Mouse (Mus musculus) Patski (cell line): ENCODE results near the gene Bcan. TPM values are rescaled to one million over a fixed set of nuclear protein-coding genes. Genes with fewer than 3 reads are reported as not detected.
A peak's percentile ranks its signal among the peaks of the same experiment; 100 is the strongest.

Source experiments
- ATAC-seq: fragments of 100-300 bp; one replicate; pipeline ENCODE4 v1.8.0; 2021
- CTCF ChIA-PET: fragments of 350-600 bp; sonication (Branson Sonifier 250); formaldehyde crosslinking; loops from one replicate; lab custom pipeline; 2022; ENCODE audit warnings: inconsistent platforms; lab: Charles Lee
- POLR2A ChIA-PET: fragments of 350-600 bp; sonication (Branson Sonifier 250); formaldehyde crosslinking; loops from one replicate; lab custom pipeline; 2022; ENCODE audit warnings: antibody characterized with exemption, inconsistent platforms; lab: Charles Lee
- DNase-seq: peaks from one replicate; pipeline ENCODE4 v3.0.0-alpha.2; 2011; ENCODE audit warnings: low read depth, low spot score
- H3K27me3 ChIP-seq: fragments of 371-371 bp; one replicate; pipeline ENCODE4 v1.5.1; 2021
- CTCF ChIP-seq: fragments of 100-300 bp; IDR thresholded peaks from one replicate; pipeline ENCODE4 v1.5.1; 2021
- in situ Hi-C: fragments of 300-500 bp; cut with MboI; formaldehyde crosslinking; loops from 3 replicates; pipeline ENCODE4 v1.11.1; 2018; ENCODE audit warnings: low pct_unique_long_range_greater_than_20kb, mixed read lengths
- polyA plus RNA-seq: library from polyadenylated mRNA; unstranded; gene quantifications from one replicate; pipeline ENCODE4 v1.2.3, GENCODE M21; 2021

Gene Bcan
- polyA plus RNA-seq, 1 experiment from 2014 or later = 0.28 TPM

DNA sequence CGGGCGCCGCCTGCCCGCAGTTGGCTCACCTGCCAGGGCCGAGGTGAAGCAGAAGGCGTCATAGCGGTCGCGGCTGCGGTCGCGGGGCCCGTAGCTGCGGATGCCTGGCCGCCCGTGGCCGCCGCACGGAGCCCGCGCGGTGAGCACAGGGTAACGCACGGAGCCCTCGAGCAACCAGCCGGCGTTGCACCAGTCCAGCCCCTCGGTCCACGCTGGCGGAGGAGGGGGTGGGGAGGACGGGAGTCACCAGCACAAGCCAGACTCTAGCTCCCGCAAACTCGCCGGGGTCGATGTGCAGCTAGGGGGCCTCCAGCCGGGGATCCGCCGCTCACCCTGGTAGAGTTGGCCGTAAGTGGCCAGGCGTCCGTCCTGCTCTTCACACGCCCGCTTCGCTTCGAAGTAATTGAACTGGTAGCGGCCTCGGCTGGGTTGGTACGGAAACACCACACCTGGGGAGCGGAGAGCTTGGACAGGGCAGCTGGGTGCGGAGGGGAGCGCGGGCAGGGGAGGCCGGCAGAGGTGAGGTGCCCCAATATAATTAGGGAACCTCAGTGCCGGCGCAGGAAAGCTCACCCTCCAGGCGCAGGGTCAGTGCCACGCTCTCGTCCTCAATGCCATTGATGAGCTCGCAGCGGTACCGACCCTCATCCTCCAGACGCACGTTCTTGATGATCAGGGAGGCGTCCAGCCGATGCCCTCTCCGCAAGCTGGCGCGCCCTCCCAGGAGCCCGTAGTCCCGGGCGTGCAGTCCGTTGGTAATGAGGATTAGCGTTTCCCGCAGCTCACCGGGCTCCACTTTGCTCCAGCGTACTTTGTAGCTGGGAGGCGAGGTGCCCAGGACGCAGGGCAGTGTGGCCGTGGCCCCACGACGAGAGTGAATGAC, 23.4 kb upstream of the Bcan start:
- no peak for TF ChIP-seq CTCF
- CTCF ChIA-PET = interaction anchor here (0.8 to 4.1 kb wide), 4 partner anchors 9 to 52 kb away, joined by 3 to 25 read pairs (median 3); partner anchors contain the start of gene Nes
- peaks cover 68% of the 10 kb centered on the region for H3K27me3 ChIP-seq
- ATAC-seq (no peak), DNase-seq (no peak)
- POLR2A ChIA-PET = interaction anchor here (0.5 to 0.6 kb wide), 2 partner anchors 14 to 73 kb away, joined by 3 read pairs; no protein-coding TSS in a partner anchor
- in situ Hi-C loops = no loop called here

DNA sequence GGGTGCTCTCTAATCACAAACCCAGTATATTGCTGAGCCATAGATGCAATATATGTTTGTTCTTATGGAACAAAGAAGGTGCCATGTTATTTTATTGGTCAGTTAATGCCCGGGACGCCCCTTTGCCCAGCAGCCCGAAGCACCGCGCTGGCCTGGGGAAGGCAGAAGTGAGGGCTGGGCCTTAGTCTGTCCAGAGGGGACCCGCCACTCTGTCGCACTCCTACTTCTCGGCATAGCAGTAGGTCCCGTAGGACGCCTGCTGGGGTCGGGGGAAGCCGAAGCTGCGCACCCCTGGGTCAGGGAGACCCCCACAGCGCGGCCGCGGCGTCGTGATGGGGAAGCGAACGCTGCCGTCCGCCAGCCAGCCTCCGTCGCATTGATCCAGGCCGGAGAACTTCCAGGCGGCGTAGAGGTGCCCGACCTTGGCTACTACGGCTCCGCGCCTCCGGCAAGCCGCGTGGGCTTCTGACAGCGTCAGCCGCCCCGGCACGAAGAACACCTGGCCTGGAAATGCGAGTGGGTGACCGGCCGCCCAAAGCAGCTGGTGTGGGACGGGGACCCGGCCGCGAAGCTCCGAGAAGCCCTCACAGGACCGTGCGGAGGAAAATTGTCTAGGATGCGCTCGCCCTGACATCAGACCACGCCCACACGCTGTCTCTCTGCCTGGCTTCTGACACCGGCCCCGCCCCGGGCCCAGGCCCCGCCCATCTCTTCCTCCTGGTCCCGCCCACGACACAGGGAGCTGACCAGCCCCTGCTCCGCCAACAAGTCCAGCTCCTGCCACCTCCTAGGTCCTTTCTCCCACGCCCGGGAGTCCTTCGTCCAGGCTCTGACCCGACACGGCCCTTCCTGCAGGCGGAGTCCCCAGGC, 22.5 kb upstream of the Bcan start:
- peak; percentile 95 for ATAC-seq
- TF ChIP-seq CTCF = no peak
- peak; percentile 47 for DNase-seq
- peaks cover 75% of the 10 kb centered on the region for H3K27me3 ChIP-seq
- ChIA-PET POLR2A (no interaction called here), CTCF (interaction anchor here (0.8 to 4.1 kb wide), 2 partner anchors 12 to 52 kb away, joined by 3 to 25 read pairs; partner anchors contain the start of gene Nes)
- in situ Hi-C loops = no loop called here

DNA sequence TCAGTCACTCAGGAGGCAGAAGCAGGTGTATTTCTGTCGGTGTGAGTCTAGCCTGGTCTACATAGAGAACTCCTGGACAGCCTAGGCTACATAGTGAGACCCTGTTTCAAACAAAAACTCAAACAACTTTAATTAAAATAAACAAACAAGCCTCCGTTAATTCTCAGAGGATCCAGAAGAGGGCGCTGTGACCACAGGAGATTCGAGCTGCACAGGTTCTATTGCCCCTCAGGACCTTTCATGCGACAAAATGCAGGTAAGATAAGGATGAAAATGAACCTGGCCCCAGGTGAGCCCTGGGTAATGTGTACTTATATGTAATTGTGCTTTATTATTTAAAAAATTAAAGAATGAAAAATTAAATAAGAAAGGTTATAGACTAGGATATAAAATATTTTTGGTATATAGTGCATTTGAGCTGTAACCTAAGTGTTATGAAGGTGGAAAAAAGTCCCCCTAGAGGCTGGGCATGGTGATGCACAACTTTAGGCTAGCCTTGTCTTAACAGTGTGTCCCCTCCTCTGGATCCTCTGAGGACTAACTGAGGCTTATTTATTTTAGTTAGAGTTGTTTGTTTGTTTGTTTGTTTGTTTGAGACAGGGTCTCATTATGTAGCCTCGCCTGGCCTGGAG, 10.7 kb upstream of the Bcan start:
- ChIA-PET POLR2A (interaction anchor here (0.6 kb wide), 1 partner anchor 199 kb away, joined by 3 read pairs; no protein-coding TSS in a partner anchor), CTCF (interaction anchor here (0.6 to 5.7 kb wide), 16 partner anchors 10 to 194 kb away, joined by 3 to 67 read pairs (median 4); partner anchors contain the start of genes Bcan and Mef2d)
- ATAC-seq = no peak
- TF ChIP-seq CTCF = peak; percentile 88
- in situ Hi-C loops = loop anchor here (10.0 kb wide), 1 partner anchor 54 kb away; no protein-coding TSS in a partner anchor
- DNase-seq = no peak
- H3K27me3 ChIP-seq = peaks cover 30% of the 10 kb centered on the region

DNA sequence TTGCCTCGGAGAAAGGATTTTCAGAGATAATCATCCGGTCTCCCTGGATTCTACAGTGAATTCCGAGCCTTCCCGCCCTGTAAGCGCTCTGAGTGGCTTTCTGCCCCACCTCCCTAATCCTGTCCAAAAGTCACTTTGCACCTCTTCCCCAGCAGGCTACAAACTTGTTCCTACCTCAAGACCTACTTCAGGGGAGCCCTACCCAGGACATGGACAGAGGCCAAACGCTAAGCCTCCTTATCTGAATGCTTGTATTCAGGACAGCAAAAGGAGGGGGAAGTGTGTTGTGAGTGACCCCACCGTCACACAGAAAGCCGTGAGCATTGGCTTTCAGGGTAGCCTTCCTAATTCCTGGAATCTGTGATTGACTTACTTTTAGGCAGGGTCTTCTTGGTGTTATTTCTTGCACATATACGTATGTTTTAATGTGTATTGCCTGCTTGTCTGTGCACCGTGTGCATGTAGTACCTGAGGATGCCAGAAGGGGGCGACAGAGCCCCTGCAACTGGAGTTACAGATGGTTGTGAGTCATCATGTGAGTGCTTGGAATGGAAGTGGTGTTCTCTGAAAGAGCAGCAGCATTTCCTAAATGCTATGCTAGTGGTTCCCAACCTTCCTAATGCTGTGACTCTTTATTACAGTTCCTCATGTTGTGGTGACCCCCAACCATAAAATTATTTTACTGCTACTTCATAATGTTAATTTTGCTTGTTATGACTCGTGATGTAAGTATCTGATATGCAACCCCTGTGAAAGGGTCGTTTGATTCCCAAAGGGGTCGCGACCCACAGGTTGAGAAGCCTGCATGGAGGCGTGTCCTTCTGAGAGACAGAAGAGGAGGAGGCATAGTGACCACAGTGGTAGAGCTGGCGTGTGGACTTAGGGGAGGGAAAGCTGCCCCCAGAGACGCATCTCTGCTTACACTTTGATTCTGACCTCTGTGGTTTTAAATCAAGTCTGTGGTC, 6.1 kb upstream of the Bcan start:
- in situ Hi-C loops = no loop called here
- DNase-seq (no peak), ATAC-seq (no peak)
- POLR2A ChIA-PET = no interaction called here
- peaks cover 34% of the 10 kb centered on the region for H3K27me3 ChIP-seq
- CTCF ChIA-PET = interaction anchor here (0.9 to 5.7 kb wide), 4 partner anchors 20 to 76 kb away, joined by 3 to 67 read pairs (median 3); partner anchors contain the start of gene Iqgap3
- TF ChIP-seq CTCF = no peak

DNA sequence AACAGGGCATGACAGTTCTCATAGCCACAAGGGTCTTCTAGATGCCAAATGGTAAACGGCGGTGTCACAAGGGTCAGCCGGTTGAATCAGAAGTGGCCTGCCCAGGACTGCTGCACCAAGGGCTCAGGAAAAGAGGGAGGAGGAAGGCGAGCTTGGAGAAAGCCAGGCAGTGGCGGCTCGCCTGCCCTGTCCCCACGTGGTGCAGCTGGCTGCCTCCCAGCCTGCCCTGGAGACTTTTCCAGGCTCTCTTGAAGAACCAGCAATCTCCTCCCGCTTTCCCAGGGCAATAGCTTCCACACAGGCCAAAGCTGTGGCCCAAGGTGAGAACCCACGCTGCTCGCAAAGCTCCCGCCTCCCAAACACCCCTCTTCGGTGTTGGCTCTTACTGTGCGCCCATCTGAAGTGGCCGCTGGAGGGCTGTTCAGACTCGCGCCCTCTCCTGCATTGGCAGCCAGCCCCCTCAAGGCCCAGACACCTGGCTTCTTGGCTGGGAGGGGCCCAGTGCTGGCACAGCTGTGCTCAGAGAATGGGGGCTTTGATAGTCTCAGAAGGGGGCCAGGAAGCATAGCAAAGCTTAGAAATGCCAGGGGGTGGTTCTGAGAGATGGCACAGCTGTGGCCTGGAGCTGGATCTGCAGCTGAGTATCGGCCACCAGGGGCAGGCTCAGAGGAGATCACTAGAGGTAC, 2.4 kb upstream of the Bcan start:
- ChIA-PET CTCF (interaction anchor here (1.4 to 2.4 kb wide), 2 partner anchors 16 to 66 kb away, joined by 3 to 9 read pairs; no protein-coding TSS in a partner anchor), POLR2A (no interaction called here)
- ATAC-seq = no peak
- DNase-seq = no peak
- no peak for TF ChIP-seq CTCF
- H3K27me3 ChIP-seq = peaks cover 59% of the 10 kb centered on the region
- in situ Hi-C loops = no loop called here

DNA sequence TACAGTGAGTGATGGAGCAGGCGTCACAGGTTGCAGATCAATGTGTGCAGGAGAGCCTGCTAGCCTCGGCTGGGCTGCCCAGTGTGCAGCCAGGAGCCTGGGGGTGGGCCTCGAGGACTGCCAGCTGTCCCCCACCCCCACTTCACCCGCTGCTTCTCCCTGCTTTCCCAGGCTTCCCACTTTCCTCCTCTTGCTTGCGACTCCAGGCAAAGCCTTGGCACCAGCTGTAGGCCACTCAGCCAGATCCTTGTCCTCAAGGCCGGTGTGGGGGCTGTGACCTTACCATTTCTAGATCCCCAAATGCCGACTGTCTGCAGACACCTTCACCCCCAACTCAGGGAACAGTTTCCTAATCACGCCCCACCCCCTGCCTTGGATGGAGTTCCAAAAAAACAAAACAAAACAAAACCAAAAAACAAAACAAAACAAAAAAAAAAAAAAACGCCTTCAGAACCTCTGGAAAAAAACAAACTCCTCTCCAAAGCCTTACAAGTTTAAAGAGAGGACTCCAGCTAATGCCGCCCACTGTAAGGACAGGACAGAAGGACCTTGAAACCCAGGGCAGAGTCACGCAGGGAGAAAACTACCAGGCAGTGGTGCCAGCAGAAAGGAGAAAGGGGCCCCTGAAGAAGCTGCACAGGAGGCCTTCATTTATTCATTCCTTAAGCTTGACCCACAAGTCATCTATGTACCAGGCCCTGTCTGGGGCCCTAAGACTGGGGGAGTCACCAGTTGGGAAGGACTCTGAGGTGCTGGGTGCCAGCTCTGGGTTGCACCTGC, 976 bp upstream of the Bcan start:
- DNase-seq = no peak
- peaks cover 73% of the 10 kb centered on the region for H3K27me3 ChIP-seq
- in situ Hi-C loops = no loop called here
- TF ChIP-seq CTCF = no peak
- ChIA-PET POLR2A (no interaction called here), CTCF (interaction anchor here (0.7 to 2.4 kb wide), 5 partner anchors 10 to 71 kb away, joined by 3 to 9 read pairs (median 3); no protein-coding TSS in a partner anchor)
- ATAC-seq = no peak

DNA sequence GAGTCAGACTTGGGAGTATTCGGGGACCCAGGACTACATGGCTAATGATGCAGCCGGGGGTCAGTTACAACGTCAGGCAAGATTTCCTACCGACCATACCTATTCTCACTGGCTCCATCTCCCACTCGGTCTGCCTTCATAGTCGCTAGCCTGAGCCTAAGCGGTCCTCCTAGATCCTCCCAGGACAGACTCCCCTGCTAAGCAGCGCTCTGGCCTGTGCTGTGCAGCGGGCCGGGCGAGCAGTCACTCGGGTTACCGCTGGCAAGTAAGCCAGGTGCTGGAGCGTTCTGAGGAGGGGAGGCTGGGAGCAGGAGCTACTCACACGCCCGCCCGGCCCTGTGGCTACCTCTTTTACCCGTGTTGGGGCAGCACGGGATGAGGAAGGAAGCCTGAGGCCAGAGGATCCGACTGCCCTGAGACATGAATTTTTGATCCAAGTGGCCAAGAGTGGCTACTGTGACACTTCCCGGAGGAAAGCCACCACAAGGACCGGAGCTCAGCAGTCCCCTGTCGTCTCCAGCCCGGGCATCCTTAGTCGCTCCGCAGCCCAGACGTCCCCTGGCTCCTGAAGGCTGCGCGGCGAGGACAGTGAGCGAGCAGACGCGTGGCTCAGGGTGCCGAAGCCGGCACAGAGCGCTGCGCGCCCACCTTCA, 661 bp downstream of the Bcan start:
- peaks cover 86% of the 10 kb centered on the region for H3K27me3 ChIP-seq
- POLR2A ChIA-PET = interaction anchor here (1.1 kb wide), 1 partner anchor 65 kb away, joined by 3 read pairs; no protein-coding TSS in a partner anchor
- CTCF ChIA-PET = interaction anchor here (0.7 to 2.0 kb wide), 3 partner anchors 13 to 63 kb away, joined by 3 to 7 read pairs (median 5); no protein-coding TSS in a partner anchor
- in situ Hi-C loops = no loop called here
- no peak for TF ChIP-seq CTCF
- DNase-seq (no peak), ATAC-seq (no peak)
